Mouse (Mus musculus): Measurements from ENCODE around the gene Doc2g.

DNA sequence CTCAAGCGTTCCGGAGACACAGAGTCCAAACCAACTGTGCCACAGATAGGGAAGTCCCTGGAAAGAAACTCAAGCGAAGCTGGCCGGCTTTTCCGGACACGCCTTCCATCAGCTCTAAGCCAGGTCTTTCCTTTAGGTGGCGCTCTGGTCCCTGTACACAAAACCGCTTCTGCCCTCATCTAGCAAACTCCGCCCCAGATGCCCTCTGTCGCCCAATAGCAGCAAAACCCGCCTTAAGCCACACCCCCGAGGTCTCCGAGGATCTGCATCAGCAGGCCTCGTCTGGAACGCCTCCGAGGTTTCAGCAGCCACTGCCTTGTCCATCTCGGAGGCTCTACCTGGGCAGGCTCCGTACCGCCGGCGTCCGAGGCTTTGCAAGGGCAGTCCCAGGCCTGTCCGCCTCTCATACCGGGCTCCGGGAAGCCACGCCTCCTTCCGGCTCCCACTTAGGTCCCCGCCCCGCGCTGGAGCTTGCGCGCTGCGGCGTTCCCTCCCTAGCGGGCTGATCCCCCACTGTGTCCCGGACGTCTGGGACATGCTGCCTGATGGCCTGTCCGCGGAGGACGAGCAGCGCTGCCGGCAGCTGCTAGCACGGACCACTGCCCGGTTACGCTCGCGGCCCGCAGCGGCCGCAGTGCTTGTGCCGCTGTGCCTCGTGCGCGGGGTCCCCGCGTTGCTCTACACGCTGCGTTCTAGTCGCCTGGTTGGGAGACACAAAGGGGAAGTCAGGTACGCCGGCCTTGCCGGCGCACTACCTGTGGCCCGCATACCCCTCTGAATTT lies 2.8 kb upstream of the Doc2g start, which contains the start of the genes Nudt8 and Gm49405:
- TF ChIP-seq CTCF (IDR thresholded peaks at IDR 0.05; ENCODE audit: borderline replicate concordance, insufficient read depth, low read depth, low read length) (peak; percentile 70; the same call in 1 of the 2 replicates), POLR2A (IDR thresholded peaks at IDR 0.05; ENCODE audit: borderline replicate concordance, insufficient read depth, low read length) (peak; percentile 94)
